Mouse (Mus musculus) stomach, postnatal 0 days (tissue): Measurements from ENCODE around the gene Utp4. TPM values are rescaled to one million over a fixed set of nuclear protein-coding genes. Genes with fewer than 3 reads are reported as not detected.
"Not testable (repeated sequence)": the region's sequence is repeated elsewhere in the genome, so short reads cannot be mapped to it uniquely, and the experiment has no call there.

ENCODE experiments used
- ATAC-seq: fragments of 200-750 bp; cut with Nextera tagmentation; 2 replicates; pipeline ENCODE4 v1.8.0; 2017; ENCODE audit not compliant: low FRiP score, low TSS enrichment
- DNase-seq: peaks from one replicate; pipeline ENCODE4 v3.0.0-alpha.2; 2016; ENCODE audit warnings: low spot score
- H3K27ac ChIP-seq: fragments of 300-500 bp; sonication (generic); replicated peaks from 2 replicates; pipeline ENCODE4 v1.5.1; 2014; ENCODE audit warnings: mild to moderate bottlenecking, control low read depth
- H3K27me3 ChIP-seq: fragments of 300-500 bp; sonication (generic); 2 replicates; pipeline ENCODE4 v1.6.1; 2014; ENCODE audit warnings: low read length; ENCODE audit not compliant: control insufficient read depth, insufficient read depth
- H3K36me3 ChIP-seq: fragments of 300-500 bp; sonication (generic); 2 replicates; pipeline ENCODE4 v1.6.1; 2014; ENCODE audit warnings: low read length, mixed read lengths; ENCODE audit not compliant: control insufficient read depth, insufficient read depth
- H3K4me1 ChIP-seq: fragments of 300-500 bp; sonication (generic); replicated peaks from 2 replicates; pipeline ENCODE4 v1.6.1; 2014; ENCODE audit warnings: antibody characterized with exemption; ENCODE audit not compliant: control insufficient read depth, insufficient read depth
- H3K4me2 ChIP-seq: fragments of 300-500 bp; sonication (generic); replicated peaks from 2 replicates; pipeline ENCODE4 v1.6.1; 2014; ENCODE audit warnings: low read depth, mild to moderate bottlenecking, control low read depth, moderate library complexity
- H3K4me3 ChIP-seq: fragments of 300-500 bp; sonication (generic); 2 replicates; pipeline ENCODE4 v1.5.1; 2014; ENCODE audit warnings: low read depth, low read length, control low read depth
- H3K9ac ChIP-seq: fragments of 300-500 bp; sonication (generic); 2 replicates; pipeline ENCODE4 v1.6.1; 2014; ENCODE audit warnings: mild to moderate bottlenecking, low read length, control low read depth, mixed read lengths
- H3K9me3 ChIP-seq: fragments of 300-500 bp; sonication (generic); 2 replicates; pipeline ENCODE4 v1.6.1; 2016; ENCODE audit warnings: low read length; ENCODE audit not compliant: control insufficient read depth
- CTCF ChIP-seq: IDR thresholded peaks from 2 replicates; pipeline ENCODE4 v1.5.1; 2016; ENCODE audit warnings: antibody characterized with exemption, low read depth, mild to moderate bottlenecking, moderate library complexity
- EP300 ChIP-seq: optimal IDR thresholded peaks from 2 replicates; pipeline ENCODE3; 2016; ENCODE audit warnings: antibody characterized with exemption
- WGBS: fragments of 180-500 bp; shearing (Covaris S2); extraction: QIAGEN DNeasy Blood & Tissue Kit; methylation state at CpG from one replicate; pipeline ENCODE4 v1.1.7; 2014; 5-methylcytosine and 5-hydroxymethylcytosine counted together
- polyA plus RNA-seq: library from polyadenylated mRNA; unstranded; fragments of >200 nt; fragmentation: Nextera tagmentation; extraction: Ambion mirVana; gene quantifications from 2 replicates; pipeline ENCODE4 v1.2.1, GENCODE M21; 2015

Utp4 gene
- polyA plus RNA-seq, 1 experiment from 2014 or later, result 30.4 TPM

- Histone ChIP-seq H3K9me3 (no peaks in the 10 kb centered on the region), H3K4me1 (no peaks in the 10 kb centered on the region), H3K9ac (no peak overlapping the region), H3K27me3 (no peaks in the 10 kb centered on the region), H3K4me3 (no peak overlapping the region), H3K4me2 (no peak overlapping the region), H3K36me3 (peaks cover 9% of the 10 kb centered on the region; the same call in 1 of the 2 replicates), H3K27ac (no peak overlapping the region)
- DNase-seq, result no peak
- TF ChIP-seq EP300, result no peak
- no peak for TF ChIP-seq CTCF
- ATAC-seq, result no peak
- WGBS, result 73% methylated on average over 8 of the region's 8 CpGs
These were observed 13.2 kb upstream of the Utp4 start for GRCm38 (mm10) chr8:106880121-106880707.

- not testable (repeated sequence) for H3K4me3 ChIP-seq, H3K27me3 ChIP-seq, DNase-seq, H3K27ac ChIP-seq, H3K9ac ChIP-seq, H3K9me3 ChIP-seq, H3K4me2 ChIP-seq, ATAC-seq, H3K4me1 ChIP-seq
- peaks cover 23% of the 10 kb centered on the region for H3K36me3 ChIP-seq
- 95% methylated on average over 11 of the region's 11 CpGs for WGBS
These were observed 9.3 kb upstream of the Utp4 start for GRCm38 (mm10) chr8:106884094-106884493.

- H3K9me3 ChIP-seq, H3K9ac ChIP-seq, H3K4me1 ChIP-seq, H3K27me3 ChIP-seq, H3K4me2 ChIP-seq, DNase-seq, H3K4me3 ChIP-seq, ATAC-seq, H3K27ac ChIP-seq: not testable (repeated sequence)
- peaks cover 23% of the 10 kb centered on the region for H3K36me3 ChIP-seq
- 96% methylated on average over 4 of the region's 4 CpGs for WGBS
These were observed 8.5 kb upstream of the Utp4 start for GRCm38 (mm10) chr8:106884826-106885400.

- H3K4me3 ChIP-seq, result no peak overlapping the region
- no peak overlapping the region for H3K9ac ChIP-seq
- peaks cover 21% of the 10 kb centered on the region for H3K36me3 ChIP-seq
- WGBS, result 37% methylated on average over 5 of the region's 5 CpGs
- no peaks in the 10 kb centered on the region for H3K9me3 ChIP-seq
- ATAC-seq (peak; percentile 81), DNase-seq (peak; percentile 82)
- no peak overlapping the region for H3K4me2 ChIP-seq
- no peaks in the 10 kb centered on the region for H3K27me3 ChIP-seq
- H3K4me1 ChIP-seq, result no peaks in the 10 kb centered on the region
- TF ChIP-seq EP300 (no peak), CTCF (peak; percentile 94)
- H3K27ac ChIP-seq, result no peak overlapping the region
These were observed 5.9 kb upstream of the Utp4 start for GRCm38 (mm10) chr8:106887336-106888189.

- Histone ChIP-seq H3K27me3 (no peaks in the 10 kb centered on the region), H3K9me3 (no peaks in the 10 kb centered on the region), H3K36me3 (peaks cover 18% of the 10 kb centered on the region), H3K4me3 (no peak overlapping the region), H3K27ac (no peak overlapping the region), H3K9ac (no peak overlapping the region), H3K4me1 (no peaks in the 10 kb centered on the region), H3K4me2 (no peak overlapping the region)
- no peak for DNase-seq
- 49% methylated on average over 3 of the region's 3 CpGs for WGBS
- TF ChIP-seq EP300 (no peak), CTCF (no peak)
- no peak for ATAC-seq
These were observed 4.6 kb upstream of the Utp4 start for GRCm38 (mm10) chr8:106888803-106889202.
